Mouse (Mus musculus) embryo, embryonic 11.5 days (tissue): ENCODE measurements at regions not wholly inside any gene's neighbourhood (a gene's known extent, or its start where the extent isn't known, plus 50 kb on each side); places are given as distances from the start of the nearest gene placed in this dataset.

Experiments
- DNase-seq: peaks from one replicate; pipeline ENCODE4 v3.0.0-alpha.2; 2012; ENCODE audit warnings: low read depth, low spot score

DNA sequence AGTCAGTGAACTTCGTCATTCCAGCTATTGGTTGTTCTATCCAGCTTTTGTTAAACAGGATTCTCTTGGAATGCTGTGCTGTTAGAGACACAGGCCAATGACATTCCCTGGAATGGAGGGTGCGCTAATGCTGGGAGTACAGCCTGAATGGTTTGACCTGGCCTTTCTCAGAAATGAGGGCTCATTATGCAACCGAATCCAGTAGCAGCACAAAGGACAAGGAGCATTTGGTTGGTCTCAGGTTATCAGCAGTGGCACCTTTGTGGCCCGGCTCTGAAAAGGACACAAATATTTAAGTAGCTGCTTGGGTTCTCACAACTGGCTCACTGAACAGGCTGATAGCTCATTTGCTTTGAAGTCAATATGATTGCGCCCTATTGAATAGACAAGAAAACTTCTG lies 1423.1 kb upstream of the A1bg start:
- DNase-seq = no peak

DNA sequence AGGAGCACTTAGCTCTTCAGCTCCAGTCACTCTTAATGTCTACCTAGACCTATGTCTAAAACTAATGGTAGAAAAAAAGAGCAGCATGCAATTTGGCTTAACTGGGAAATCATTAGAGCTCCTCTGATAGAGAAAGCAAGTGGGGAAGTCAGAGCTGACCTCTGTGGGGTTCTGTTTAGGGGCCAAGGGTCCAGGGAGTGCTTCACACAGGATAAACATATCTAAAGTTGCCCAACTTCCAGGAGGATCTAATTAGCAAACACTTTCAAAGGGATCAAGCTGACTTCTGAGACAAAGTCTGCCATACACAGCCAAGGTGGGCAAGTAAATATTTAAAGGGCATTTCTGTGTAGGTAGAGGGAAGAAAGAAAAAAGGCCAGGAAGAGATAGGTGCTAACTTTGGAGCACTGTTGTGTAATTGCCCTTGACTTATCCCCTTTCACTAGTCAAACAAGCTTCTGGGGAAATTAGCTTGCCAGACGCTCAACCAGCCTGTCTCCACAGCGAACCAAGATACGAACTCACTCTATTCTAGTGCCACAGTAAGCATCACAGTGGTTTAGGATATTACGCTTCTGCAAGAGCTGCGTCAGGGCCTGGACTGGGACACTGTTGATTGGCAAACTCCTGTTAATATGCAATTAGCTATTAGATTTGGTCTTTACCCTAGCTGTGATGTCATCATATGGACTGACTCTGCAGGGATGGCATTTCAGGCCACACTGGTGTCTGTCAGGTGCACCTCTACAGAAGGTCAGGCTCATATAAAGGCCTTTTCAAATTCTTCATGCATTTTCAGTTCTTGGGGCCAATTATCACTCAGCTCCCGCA lies 1413.9 kb upstream of the A1bg start:
- DNase-seq = no peak

DNA sequence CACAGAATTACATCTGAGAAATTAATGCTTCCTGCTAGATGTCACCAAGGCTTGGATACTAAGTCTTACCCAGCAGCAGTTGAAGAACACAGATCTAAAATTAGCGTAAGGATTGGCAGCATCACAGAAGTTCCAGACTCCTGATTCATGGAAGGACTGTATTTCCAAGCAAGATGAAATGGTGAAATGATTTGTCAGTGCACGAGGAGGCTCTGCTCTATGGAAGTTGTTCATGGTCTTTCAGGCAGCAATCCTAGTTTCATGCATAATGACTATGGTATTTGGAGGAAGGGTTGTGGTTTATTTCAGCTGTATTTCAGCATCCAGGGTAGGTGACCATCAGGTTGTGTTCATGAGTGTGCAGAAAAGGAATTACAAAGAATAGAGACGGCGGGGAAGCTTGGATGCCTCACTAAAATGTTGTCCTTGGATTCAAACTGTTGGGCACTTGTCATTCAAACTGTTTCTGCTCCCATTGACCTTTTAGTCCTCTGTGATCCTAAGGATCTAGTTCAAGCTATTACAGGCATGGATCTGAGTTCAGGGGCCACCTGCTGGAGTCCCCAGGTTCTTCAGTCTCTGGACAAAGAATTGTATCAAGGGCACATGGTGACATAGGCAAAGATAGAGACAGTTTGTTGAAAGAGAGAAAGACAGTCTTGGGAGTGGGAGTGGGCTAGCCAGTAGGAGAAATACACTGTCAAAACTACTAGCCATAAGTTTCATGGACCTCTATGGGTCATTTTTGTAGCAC lies 1411.6 kb upstream of the A1bg start:
- no peak for DNase-seq

DNA sequence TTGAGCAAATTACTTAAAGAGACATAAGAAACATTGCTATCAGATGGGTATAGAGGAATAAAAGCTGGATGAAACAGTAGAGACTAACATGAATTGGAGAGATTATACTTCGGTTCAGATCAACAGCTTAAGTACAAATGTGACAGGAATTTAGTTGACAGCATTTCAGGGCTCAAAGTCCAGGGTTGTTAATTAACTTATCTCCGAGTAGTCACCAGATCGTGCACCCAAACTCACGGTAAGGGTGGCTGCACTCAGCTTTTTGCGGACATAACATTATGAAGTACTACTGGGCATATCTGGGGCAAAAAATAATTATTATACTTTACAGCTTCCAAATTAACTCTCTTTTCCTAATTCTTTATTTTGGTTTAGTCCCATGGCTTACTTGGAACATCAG lies 1409.3 kb upstream of the A1bg start:
- DNase-seq = no peak

DNA sequence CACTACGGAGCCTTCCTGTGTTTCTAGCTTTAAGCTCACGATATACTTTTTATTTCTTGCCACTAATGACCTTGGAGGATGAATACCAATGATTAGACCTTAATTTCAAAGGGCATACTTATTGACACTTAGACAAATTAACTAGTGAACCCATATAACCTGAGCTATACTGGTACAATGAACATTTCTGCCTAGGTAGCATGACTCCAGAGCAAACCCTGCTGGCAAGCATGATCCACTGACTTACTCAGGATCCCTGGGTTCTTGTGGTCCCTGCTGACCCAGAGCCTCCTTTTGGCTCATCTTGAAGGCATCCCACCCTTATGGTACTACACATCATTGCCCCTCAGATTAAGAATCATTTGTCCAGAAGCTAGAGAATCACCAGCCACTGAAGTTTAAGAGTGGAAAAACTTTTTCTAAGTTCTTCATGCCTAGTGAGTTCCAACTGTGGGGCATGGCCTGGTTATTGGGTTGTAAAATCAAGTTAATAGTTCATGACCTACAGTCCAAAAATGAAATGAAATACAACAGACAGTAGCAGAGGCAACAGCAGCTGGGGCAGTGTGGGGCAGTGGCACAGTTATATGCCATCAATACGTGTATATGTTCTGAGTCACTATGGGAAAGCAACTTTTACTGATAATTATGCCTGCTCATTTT lies 1408.5 kb upstream of the A1bg start:
- no peak for DNase-seq

DNA sequence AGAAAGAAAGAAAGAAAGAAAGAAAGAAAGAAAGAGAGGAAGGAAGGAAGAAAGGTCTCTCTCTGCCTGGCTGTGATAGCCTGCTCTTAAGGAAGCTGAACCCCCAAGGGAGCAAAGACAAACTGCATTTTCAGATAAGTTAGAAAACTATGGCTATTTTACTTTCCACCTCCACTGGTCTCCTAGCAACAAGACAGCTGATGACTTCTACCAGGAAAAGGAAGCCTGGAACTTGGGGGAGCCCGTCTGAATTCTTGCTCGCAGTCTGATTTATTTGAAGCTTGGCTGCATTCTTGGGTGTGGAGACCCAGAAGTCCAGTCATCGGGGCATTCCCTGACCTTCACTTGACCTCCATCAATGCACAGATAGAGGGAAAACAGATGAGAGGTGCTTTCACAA lies 1406.1 kb upstream of the A1bg start:
- peak; percentile 36 for DNase-seq

DNA sequence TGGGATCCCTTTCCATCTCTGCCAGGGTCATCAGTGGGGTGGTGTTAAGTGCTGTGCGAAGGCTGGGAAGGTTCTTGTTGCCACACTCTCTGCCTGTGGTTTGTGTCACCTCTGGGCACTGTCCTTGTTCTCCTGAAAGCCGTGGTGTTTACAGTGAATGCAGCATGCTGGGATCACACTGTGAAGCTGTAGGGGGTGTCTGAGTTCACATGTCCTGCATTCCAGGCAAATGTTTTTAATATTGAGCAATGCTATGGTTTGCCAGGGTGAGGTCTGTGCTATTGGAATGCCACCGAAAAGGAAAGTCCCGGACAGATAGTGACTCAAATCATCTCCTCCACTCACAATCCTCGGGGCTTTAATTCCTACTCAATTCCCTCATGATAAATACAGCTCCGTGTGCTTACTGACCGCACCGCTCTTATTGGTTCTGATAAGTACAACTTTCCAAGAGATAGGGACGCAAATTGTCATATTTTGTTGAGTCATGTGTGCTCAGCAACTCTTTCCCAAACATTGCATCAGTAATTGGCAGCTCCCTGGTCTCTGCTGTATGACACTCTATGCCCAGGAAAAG lies 1405.6 kb upstream of the A1bg start:
- no peak for DNase-seq

DNA sequence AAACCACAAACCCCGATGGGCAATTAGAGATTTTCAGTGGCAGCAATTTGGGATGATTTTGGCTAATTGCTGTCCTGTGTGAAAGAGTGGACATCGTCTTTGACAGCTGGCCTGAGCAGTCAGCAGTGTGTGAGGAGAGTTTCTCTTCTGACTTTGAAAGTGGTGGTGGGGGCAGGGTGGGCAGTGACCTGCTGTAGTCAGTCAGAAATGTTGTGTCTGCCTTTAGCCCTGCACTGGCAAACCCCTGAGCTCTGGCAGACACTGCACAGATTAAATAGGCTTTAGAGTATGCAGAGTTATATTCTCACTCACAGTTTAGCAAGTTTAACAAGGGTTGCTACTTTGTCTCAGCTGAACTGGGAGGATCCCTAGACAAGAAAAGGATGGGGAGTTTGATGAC lies 1404.7 kb upstream of the A1bg start:
- DNase-seq = no peak

DNA sequence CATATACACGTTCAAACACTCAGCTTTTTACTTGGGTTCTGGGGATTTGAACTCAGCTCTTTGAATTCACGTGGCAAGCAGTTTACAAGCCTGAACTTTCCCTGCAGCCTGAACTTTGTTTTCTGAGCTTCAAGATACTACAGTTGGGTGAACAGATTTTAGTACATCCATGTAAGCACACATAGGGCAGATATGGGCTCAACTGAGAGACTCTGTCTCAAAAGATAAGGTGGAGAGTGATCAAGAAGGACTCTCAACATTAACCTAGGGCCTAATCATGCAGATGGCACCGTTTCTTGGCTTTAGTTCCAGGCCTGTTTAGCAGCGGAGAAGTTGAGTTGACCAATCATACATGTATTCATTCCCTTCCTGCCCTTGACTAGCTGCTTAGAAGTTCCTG lies 1403.7 kb upstream of the A1bg start:
- no peak for DNase-seq

DNA sequence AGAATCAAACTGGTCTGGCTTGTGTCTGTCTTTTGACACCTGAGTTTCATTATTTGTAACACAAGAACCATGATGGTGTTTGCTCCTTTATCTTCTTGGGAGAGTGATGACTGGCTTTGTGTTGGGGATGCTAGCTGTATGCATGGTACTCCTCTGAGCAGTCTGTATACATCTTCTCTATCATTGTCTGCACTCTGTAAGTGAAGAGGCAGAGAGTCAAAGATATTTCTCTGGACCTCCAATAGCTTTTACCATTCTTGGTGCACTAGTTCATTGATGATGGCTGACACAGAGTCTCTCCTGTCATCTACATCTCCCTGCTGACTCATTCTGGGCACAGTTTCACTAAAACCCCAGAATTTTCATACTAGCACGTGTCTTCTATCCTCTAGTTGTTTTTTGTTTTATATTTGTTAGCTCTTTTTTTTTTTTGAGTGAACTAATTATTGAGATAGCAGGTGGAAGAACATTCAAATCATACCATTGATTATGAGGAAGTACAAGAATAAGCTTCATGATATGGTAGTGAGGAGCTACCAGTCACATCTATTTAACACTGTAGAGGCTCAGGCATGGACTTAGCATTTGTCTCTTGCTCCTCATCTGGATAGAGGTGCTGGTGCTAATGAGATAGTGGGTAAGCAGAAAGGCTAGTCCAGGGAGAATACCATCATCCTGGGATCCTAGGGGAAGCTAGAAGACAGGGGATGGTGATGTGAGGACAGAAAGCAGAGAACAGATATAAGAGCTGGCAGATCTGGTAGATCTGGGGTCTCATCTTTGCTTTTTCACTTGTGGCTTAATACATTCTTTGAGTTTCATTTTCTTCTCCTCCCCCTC lies 1402.9 kb upstream of the A1bg start:
- DNase-seq = no peak

DNA sequence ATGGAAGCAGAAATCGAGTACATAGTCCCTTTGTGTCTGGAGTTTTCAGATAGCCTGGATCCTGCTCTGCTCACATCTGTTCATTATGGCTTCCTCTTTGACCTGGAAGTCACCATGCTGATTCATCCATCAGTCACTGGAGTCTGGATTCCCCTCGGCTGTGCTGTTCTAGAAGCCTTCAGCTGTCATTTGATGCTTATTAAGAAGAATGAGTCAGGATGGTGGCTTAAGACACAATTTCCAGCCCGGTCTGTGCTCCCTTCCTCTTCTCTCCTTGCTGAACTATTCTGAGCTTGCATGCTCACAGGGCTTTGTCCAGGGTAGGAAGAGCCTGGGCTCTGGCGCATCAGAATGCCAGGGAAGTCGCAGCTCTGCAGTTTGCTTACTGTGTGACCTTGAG lies 1398.2 kb upstream of the A1bg start:
- no peak for DNase-seq

DNA sequence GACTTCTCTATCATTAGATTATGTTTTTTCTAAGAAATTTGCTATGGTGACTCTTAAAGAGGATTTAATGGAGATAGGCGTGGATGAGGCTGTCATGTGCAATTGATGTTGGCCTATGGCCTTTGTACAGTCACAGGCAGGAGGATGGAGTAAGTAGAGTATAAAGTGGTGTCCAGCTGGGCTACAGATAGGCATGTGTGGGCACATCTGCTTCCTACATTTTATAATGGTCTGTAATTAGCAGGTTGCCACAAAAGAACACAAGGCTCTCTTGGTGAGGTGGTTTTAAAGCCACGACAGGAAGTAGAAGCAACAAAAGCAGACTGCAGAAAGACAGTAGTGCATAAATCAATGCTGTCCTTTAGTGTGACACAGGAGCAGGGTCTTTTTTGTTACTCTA lies 1391.6 kb upstream of the A1bg start:
- DNase-seq = no peak

DNA sequence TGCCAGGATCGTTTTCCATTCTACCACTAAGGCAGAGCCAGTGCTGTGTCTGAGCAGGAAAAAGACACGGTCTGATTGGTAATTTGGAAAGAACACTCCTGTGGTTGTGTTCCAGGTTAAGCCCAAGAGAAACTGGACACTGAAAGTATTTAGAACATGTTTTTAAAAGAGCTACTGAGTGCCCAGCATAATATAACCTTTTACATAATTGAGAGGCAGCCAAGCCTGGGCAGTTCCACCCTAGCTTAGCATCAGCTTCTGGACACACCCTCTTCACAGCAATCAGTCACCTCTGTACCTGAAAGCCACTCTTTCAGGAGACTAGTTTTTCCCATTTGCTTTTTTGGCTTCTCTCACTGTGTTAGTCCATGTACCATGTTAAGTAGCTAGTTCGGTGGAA lies 1379.4 kb upstream of the A1bg start:
- DNase-seq = no peak

DNA sequence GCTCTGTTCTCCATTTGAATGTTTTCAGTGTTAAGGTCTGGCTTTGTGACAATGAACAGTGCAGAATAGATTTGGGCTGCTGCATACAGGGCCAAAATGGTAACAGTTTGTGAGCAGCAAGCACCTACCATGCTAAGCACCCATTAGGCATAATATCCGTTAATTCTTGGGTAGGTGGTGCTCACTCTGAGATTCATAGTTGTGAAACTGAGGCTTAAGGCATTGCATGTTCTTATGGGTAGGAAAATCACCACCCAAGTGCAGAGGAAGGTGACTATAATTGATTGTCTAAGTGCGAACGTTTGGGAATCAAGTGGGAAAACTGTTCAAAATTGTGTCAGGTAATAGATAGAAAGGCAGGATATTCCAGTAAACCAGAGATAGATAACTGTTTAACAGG lies 1378.8 kb upstream of the A1bg start:
- DNase-seq = no peak

DNA sequence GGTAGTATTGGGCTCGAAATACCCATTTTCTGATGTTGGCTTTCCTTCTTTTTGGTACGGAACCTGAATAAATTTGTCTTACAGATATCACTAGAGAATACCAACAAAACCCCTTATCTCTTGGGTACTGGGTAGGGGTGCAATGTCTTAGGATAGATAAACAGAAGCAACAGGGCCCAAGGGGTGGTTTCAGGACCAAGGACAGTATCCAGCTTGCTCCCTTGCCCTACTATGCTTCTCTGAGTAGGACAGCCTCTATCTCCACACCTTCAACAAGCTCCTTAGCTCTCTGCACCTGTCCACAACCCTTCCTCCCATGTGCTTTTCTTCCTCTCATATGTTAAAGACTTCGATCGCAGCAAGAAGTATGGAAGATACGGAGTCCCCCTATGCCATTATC lies 1374.3 kb upstream of the A1bg start:
- DNase-seq = no peak

DNA sequence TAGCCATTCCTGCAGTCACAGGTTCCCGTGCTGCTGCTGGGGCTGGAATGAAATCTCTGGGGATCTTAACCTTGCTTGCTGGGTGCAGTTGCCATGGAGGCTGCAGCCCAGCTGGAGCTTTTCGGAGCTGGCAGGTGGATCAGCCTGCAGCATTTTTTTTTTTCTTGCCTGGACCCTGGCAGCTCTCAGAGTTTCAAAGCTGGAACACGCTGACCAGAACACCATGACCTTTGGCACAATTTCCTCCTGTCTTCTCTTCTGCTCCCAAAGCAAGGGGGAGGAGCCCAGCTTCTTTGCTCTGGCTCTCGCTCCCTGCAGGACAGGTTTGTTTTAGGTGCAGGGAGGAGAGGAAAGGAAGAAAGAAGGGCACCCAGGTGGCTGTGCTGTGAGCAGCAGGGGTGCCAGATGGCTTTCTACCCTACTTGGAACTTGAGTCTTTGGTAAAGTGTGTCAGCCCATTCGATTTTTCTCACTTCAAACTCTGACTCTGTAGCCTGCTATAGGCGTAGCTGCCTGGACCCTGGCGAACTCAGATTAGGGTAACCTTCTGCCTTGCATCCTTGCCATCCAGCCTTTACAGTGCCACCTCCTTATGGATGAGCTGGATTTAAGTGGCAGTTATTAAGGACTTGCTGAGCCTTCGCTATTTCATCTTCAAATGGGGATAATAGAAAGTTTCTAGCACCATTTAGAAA lies 1372.6 kb upstream of the A1bg start:
- DNase-seq = no peak

DNA sequence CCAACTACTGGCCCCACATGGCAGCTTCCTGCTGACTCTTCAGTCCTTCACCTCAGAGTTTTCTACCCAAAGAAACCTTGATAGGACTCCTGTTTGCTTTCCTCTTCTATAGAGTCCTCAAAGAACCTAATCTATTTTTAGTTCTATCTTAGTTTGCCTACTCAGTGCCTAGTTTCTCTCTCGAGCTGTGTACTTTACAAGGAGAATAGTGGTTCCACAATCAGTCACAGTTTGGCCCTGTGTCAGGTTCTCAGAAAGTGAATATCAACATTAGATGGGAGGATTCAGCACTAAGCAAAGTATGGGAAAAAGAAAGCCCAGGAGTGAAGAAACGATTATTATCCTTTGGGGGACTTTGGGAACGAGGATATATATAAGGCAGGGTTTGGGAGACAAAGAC lies 1372.0 kb upstream of the A1bg start:
- DNase-seq = no peak

DNA sequence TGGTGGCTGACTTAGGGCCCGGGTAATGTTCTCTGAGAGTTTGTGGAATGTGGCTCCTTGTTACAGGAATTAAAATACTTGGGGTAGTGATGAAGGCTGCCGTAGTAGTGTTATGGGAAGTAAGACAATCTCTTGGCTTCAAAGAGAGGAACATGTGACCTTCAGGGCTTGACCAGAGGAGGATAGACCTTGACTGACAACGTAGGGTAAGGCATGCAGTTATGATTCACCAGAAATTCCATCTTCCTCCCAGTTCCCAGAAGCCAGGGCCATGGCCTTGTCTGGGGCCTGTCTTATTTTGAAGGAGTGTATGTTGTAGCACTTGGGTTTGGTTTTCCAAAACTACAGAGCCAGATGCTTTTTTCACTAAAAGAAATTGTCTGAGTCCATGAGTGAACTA lies 1370.1 kb upstream of the A1bg start:
- DNase-seq = no peak

DNA sequence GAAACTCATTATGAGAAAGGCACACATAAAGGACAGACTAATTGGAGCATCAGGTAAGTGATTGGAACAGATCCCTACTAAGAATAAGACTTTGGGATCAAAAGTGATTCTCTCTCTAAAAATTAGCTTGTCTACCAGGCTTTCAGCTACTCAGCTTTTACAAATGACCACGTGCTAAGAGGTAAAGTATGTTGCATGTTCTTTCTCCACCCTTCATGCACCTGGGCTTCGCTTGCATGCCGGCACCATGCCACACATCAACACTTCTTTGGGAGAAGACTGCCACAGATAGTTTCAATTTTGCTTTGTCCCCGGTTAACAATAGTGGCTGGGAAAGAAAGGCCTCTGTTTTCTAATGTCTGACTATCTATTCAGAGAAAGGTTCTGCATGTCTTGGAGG lies 1367.9 kb upstream of the A1bg start:
- no peak for DNase-seq

DNA sequence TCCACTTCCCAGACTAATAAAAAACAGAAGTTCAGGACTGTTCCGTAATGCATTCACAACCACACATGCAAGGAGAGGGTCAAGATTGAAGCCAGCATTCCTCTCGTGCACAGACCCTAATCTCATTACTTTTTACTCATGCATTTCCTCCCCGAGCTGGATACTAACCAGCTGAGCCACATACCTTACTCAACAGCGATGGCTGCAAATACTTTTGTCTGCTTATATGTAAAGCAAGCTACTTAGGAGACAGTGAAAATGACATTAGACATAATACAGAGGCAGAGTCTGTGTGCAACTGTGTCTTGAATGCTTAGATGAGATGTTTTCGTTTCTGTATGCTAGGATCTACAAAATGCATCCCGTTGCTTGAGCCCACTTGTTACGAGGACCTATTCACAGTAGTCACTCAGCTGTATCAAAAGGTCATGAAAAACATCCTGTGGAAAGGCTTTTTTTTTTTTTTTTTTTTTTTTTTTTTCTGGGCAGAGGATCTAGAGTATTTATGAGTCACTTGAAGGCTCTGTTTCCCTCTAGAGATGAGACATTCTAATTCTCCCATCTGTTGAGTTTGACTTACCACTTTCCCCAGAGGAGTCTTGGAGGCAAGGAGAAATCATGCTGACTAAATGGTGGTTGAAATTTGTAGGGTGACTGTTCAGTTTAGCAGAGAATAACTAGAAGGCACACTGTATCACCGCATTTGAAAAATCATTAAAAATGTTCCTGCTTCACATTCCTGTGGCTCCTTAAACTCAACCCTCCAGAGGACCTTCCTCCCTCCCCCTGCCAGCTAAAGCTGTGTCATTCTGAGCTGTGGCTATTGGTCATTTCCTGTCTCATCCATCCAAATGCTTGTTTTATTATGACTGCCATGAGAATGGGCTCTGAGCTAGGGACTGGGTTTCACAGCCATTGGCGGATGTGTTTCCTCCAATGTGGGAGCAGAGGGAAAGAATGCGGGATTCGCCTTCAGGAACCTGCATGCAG lies 1364.1 kb upstream of the A1bg start:
- no peak for DNase-seq
